Mouse (Mus musculus): ENCODE measurements around the gene Haao. TPM values are rescaled to one million over a fixed set of nuclear protein-coding genes. Genes with fewer than 3 reads are reported as not detected.

Gene Haao
- total RNA-seq, 1 experiment: 0.54 TPM

DNA sequence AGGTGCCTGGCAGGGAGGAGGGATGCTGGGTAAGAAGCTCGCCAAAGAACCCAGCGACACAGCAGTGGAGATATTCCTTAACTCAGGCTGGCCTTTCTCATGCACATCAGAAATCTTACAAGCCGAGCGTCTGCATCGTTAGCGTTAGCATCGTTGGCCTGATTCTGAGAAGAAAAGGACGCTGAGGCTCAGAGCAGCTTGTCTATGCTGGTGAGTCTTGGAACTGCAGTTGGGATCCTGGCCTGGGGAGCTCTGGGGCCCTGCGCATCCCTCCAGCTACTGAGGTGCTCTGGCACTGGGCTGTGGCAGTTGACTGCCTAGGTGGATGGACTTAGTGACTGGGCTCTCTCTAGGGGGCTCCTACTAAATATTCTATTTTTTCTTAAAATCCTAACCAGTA, 8.6 kb downstream of the Haao start:
- in situ Hi-C loops (cut with MboI; ENCODE audit: low sequenced_read_pairs in 2 of 2, unreplicated experiment in 2 of 2): loop anchor here in 1 of 2 experiments (25.0 kb wide), 1 partner anchor 552 kb away; no protein-coding TSS in a partner anchor
- no peaks in the 10 kb centered on the region for H3K4me1 ChIP-seq (ENCODE audit: control insufficient read depth in 2 of 2, insufficient read depth in 2 of 2, low read length in 2 of 2, poor library complexity in 1 of 2)
- no peak overlapping the region for H3K9ac ChIP-seq (ENCODE audit: insufficient read depth, low read depth, low read length, poor library complexity, severe bottlenecking)
- no peak overlapping the region for H3K27ac ChIP-seq (ENCODE audit: insufficient read depth, low read depth, low read length, poor library complexity, severe bottlenecking)
- no peak overlapping the region for H3K4me3 ChIP-seq (ENCODE audit: insufficient read depth in 1 of 2, low read depth in 1 of 2, low read length in 2 of 2, poor library complexity in 1 of 2, severe bottlenecking in 1 of 2)
- no peak for TF ChIP-seq HCFC1 (IDR thresholded peaks at IDR 0.05; ENCODE audit: borderline replicate concordance, insufficient read depth, low read length)
- no peak for TF ChIP-seq CHD2 (IDR thresholded peaks at IDR 0.05; ENCODE audit: low read depth, low read length)
- no peak for TF ChIP-seq ZNF384 (IDR thresholded peaks at IDR 0.05; ENCODE audit: low read depth, low read length)
- no peak for TF ChIP-seq MAFK (IDR thresholded peaks at IDR 0.05; ENCODE audit: insufficient read depth, low read depth, low read length)
- no peak for TF ChIP-seq ZC3H11A (IDR thresholded peaks at IDR 0.05; ENCODE audit: borderline replicate concordance, low read depth, low read length)
- no peaks in the 10 kb centered on the region for H3K36me3 ChIP-seq (ENCODE audit: control insufficient read depth, insufficient read depth, low read length, poor library complexity, severe bottlenecking)
- no peaks in the 10 kb centered on the region for H3K9me3 ChIP-seq (ENCODE audit: control insufficient read depth, insufficient read depth, low read depth, low read length)
- DNase-seq (ENCODE audit: low read depth, low spot score): no peak

GRCm38 (mm10) chr17:83837659-83838190, 10.0 kb downstream of the Haao start:
- no peaks in the 10 kb centered on the region for H3K4me1 ChIP-seq (ENCODE audit: control insufficient read depth in 2 of 2, insufficient read depth in 2 of 2, low read length in 2 of 2, poor library complexity in 1 of 2)
- no peak overlapping the region for H3K4me3 ChIP-seq (ENCODE audit: insufficient read depth in 1 of 2, low read depth in 1 of 2, low read length in 2 of 2, poor library complexity in 1 of 2, severe bottlenecking in 1 of 2)
- DNase-seq (ENCODE audit: low read depth, low spot score): no peak
- no peaks in the 10 kb centered on the region for H3K9me3 ChIP-seq (ENCODE audit: control insufficient read depth, insufficient read depth, low read depth, low read length)
- H3K27ac ChIP-seq (ENCODE audit: insufficient read depth, low read depth, low read length, poor library complexity, severe bottlenecking): no peak overlapping the region
- TF ChIP-seq ZNF384 (IDR thresholded peaks at IDR 0.05; ENCODE audit: low read depth, low read length) (no peak), MAFK (IDR thresholded peaks at IDR 0.05; ENCODE audit: insufficient read depth, low read depth, low read length) (no peak), ZC3H11A (IDR thresholded peaks at IDR 0.05; ENCODE audit: borderline replicate concordance, low read depth, low read length) (no peak)
- in situ Hi-C loops (cut with MboI; ENCODE audit: low sequenced_read_pairs in 2 of 2, unreplicated experiment in 2 of 2): loop anchor here in 1 of 2 experiments (25.0 kb wide), 1 partner anchor 550 kb away; no protein-coding TSS in a partner anchor
- no peak overlapping the region for H3K9ac ChIP-seq (ENCODE audit: insufficient read depth, low read depth, low read length, poor library complexity, severe bottlenecking)
- H3K36me3 ChIP-seq (ENCODE audit: control insufficient read depth, insufficient read depth, low read length, poor library complexity, severe bottlenecking): no peaks in the 10 kb centered on the region

GRCm38 (mm10) chr17:83836048-83836447, 11.7 kb downstream of the Haao start:
- no peaks in the 10 kb centered on the region for H3K4me1 ChIP-seq (ENCODE audit: control insufficient read depth in 2 of 2, insufficient read depth in 2 of 2, low read length in 2 of 2, poor library complexity in 1 of 2)
- no peaks in the 10 kb centered on the region for H3K36me3 ChIP-seq (ENCODE audit: control insufficient read depth, insufficient read depth, low read length, poor library complexity, severe bottlenecking)
- DNase-seq (ENCODE audit: low read depth, low spot score): no peak
- no peak for TF ChIP-seq MAFK (IDR thresholded peaks at IDR 0.05; ENCODE audit: insufficient read depth, low read depth, low read length)
- TF ChIP-seq ZNF384 (IDR thresholded peaks at IDR 0.05; ENCODE audit: low read depth, low read length): no peak
- TF ChIP-seq CHD2 (IDR thresholded peaks at IDR 0.05; ENCODE audit: low read depth, low read length): no peak
- TF ChIP-seq HCFC1 (IDR thresholded peaks at IDR 0.05; ENCODE audit: borderline replicate concordance, insufficient read depth, low read length): no peak
- no peak for TF ChIP-seq ZC3H11A (IDR thresholded peaks at IDR 0.05; ENCODE audit: borderline replicate concordance, low read depth, low read length)
- H3K4me3 ChIP-seq (ENCODE audit: insufficient read depth in 1 of 2, low read depth in 1 of 2, low read length in 2 of 2, poor library complexity in 1 of 2, severe bottlenecking in 1 of 2): no peak overlapping the region
- in situ Hi-C loops (cut with MboI; ENCODE audit: low sequenced_read_pairs in 2 of 2, unreplicated experiment in 2 of 2): loop anchor here in 1 of 2 experiments (25.0 kb wide), 1 partner anchor 549 kb away; no protein-coding TSS in a partner anchor
- H3K27ac ChIP-seq (ENCODE audit: insufficient read depth, low read depth, low read length, poor library complexity, severe bottlenecking): no peak overlapping the region
- no peak overlapping the region for H3K9ac ChIP-seq (ENCODE audit: insufficient read depth, low read depth, low read length, poor library complexity, severe bottlenecking)
- no peaks in the 10 kb centered on the region for H3K9me3 ChIP-seq (ENCODE audit: control insufficient read depth, insufficient read depth, low read depth, low read length)

DNA sequence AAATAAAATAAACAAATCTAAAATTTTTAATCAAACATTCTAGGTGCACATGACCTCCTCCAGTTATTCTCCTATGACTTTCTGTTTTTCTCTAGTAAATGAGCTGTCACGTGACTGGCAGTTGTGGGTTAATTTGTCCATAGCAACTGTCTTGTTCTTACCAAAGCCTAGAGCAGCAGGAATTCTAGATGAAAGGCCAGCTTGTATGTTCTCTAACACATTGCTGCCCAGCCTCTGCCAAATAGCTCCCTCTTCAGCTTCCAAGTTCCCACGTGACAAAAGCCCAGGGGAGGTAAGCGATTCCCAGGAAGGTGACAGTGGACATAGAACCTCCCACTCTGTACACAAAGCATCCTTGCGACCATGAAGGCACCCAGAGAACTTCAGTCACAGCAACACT, 13.6 kb downstream of the Haao start:
- no peaks in the 10 kb centered on the region; a peak in 1 of 4 replicates for H3K4me1 ChIP-seq (ENCODE audit: control insufficient read depth in 2 of 2, insufficient read depth in 2 of 2, low read length in 2 of 2, poor library complexity in 1 of 2)
- no peaks in the 10 kb centered on the region for H3K36me3 ChIP-seq (ENCODE audit: control insufficient read depth, insufficient read depth, low read length, poor library complexity, severe bottlenecking)
- no peak overlapping the region for H3K4me3 ChIP-seq (ENCODE audit: insufficient read depth in 1 of 2, low read depth in 1 of 2, low read length in 2 of 2, poor library complexity in 1 of 2, severe bottlenecking in 1 of 2)
- TF ChIP-seq CHD2 (IDR thresholded peaks at IDR 0.05; ENCODE audit: low read depth, low read length) (no peak), ZC3H11A (IDR thresholded peaks at IDR 0.05; ENCODE audit: borderline replicate concordance, low read depth, low read length) (no peak), MAFK (IDR thresholded peaks at IDR 0.05; ENCODE audit: insufficient read depth, low read depth, low read length) (no peak), HCFC1 (IDR thresholded peaks at IDR 0.05; ENCODE audit: borderline replicate concordance, insufficient read depth, low read length) (no peak), ZNF384 (IDR thresholded peaks at IDR 0.05; ENCODE audit: low read depth, low read length) (no peak)
- H3K9ac ChIP-seq (ENCODE audit: insufficient read depth, low read depth, low read length, poor library complexity, severe bottlenecking): no peak overlapping the region
- H3K9me3 ChIP-seq (ENCODE audit: control insufficient read depth, insufficient read depth, low read depth, low read length): no peaks in the 10 kb centered on the region
- H3K27ac ChIP-seq (ENCODE audit: insufficient read depth, low read depth, low read length, poor library complexity, severe bottlenecking): no peak overlapping the region
- DNase-seq (ENCODE audit: low read depth, low spot score): no peak
- in situ Hi-C loops (cut with MboI; ENCODE audit: low sequenced_read_pairs in 2 of 2, unreplicated experiment in 2 of 2): loop anchor here in 1 of 2 experiments (25.0 kb wide), 1 partner anchor 547 kb away; no protein-coding TSS in a partner anchor
